Mouse (Mus musculus): ENCODE results near the gene Ube4a.

GRCm38 (mm10) chr9:44982081-44982480 lies 16.7 kb upstream of the Ube4a start:
- TF ChIP-seq POLR2AphosphoS5 (IDR thresholded peaks at IDR 0.05; ENCODE audit: insufficient replicate concordance, low read depth, low read length) = no peak
- TF ChIP-seq TAL1 (conservative IDR thresholded peaks at IDR 0.05; ENCODE audit: low read depth, low read length) = no peak
- TF ChIP-seq CTCF (IDR thresholded peaks at IDR 0.05; ENCODE audit: low read depth, low read length) = no peak
- TF ChIP-seq GATA1 (IDR thresholded peaks at IDR 0.05; ENCODE audit: borderline replicate concordance, low read length) = no peak

Measured in G1E (cell line).